Mouse (Mus musculus): ENCODE measurements around the gene Slc39a11. TPM values are rescaled to one million over a fixed set of nuclear protein-coding genes. Genes with fewer than 3 reads are reported as not detected.

Slc39a11 gene
- polyA plus RNA-seq, 1 experiment: 44.9 TPM

DNA sequence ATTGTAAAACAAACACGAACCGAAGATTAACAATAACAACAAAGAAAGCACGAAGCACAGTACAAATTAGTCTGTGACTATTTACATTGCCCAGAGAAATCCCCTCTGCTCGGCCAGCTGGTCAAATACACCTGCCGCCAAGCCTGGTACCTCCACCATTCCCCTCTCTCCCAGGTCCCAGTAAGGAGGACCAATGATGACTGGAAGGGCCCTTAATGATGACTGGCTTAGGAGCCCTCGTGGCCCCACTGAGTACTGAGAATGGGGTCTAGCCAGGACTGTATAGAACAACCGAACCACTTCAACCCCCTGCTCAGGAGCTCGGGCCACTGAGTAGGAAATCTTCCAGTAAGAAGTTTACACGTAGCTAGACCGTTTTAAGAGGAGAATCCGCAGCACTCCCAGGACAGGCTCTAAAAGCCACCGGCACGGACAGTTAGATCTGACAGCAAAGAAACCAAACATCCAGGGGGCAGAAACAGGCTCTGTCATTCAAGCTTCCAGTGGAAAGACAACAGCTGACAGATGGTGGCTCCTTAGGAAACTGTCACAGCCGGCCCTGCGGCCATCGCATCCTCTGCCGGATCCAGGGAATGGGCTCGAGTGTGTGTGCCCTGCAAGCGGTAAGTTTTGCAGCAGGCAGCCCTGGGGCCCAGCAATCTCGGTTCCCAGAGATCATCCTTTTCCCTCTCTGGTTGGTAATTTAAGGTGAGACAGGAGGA is 128.2 kb downstream of the Slc39a11 start:
- DNase-seq (ENCODE audit: low read depth, low spot score): no peak
- WGBS: 73% methylated on average over 20 of the region's 20 CpGs

GRCm38 (mm10) chr11:113520851-113521461 is 128.9 kb downstream of the Slc39a11 start:
- 88% methylated on average over 17 of the region's 17 CpGs for WGBS
- no peak for DNase-seq (ENCODE audit: low read depth, low spot score)

DNA sequence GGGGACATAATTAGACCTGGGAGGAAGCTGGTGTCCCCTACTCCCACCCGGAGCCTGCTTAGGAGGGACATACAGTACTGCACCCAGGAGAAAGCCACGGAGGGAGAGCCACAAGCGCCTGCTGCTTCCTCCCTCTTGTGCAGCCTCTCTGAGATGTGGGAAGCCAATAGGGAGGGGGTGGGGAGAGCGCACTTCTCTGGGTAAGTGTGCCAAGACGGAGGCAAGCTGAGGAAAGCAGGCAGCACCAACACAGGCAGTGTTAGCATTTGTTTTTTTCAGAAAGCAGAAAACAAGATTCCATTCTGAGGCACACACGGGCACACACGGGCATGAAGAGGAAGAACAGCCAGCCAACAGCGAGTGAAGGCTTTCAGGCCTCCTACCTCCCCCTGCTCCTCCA is 129.5 kb downstream of the Slc39a11 start:
- 89% methylated on average over 8 of the region's 8 CpGs for WGBS
- DNase-seq (ENCODE audit: low read depth, low spot score): no peak

DNA sequence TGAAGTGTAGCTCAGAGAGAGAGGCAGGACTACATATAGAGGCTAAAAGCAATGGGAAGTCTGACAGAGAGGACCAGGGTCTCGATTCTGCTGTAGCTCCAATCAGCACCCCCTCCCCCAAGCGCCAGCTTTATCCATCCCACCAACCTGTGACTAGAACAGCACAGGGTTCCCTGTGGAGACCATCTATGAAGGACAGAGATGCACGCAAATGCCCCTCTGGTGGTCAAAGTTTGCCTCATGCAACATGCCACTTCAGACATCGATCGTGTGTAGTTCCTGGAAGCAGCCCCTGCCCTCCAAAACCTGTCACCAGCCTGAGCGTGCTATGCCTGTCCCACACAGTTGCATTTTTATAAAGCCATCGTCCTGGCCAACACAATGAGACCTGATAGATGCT is 129.9 kb downstream of the Slc39a11 start:
- no peak for DNase-seq (ENCODE audit: low read depth, low spot score)
- WGBS: 90% methylated on average over 7 of the region's 7 CpGs

DNA sequence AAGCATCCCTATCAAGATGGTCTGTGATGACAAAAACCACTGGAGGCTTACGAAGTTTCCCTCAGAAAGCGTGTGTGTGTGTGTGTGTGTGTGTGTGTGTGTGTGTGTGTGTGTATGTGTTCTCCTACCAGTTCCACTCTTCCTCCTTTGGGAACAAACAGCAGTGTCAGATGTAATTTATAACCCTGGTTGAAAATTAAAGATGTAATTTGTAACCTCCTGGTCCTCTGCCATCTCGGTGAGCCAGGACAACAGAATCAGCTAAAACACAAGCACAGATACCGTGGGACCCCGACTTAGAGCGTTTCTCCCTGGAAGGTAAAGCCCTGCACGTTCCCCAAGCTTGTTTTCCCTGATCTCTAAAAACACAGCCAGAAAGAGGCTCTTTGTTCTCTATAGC is 131.7 kb downstream of the Slc39a11 start:
- WGBS: 57% methylated on average over 7 of the region's 7 CpGs
- DNase-seq (ENCODE audit: low read depth, low spot score): no peak

GRCm38 (mm10) chr11:113516156-113516555 is 133.7 kb downstream of the Slc39a11 start:
- 82% methylated on average over 10 of the region's 10 CpGs for WGBS
- DNase-seq (ENCODE audit: low read depth, low spot score): no peak

GRCm38 (mm10) chr11:113512976-113513375 is 136.9 kb downstream of the Slc39a11 start:
- DNase-seq (ENCODE audit: low read depth, low spot score): no peak
- 91% methylated on average over 10 of the region's 10 CpGs for WGBS

- 83% methylated on average over 7 of the region's 7 CpGs for WGBS
- no peak for DNase-seq (ENCODE audit: low read depth, low spot score)
Observed at GRCm38 (mm10) chr11:113512150-113512549, 137.7 kb downstream of the Slc39a11 start.

DNA sequence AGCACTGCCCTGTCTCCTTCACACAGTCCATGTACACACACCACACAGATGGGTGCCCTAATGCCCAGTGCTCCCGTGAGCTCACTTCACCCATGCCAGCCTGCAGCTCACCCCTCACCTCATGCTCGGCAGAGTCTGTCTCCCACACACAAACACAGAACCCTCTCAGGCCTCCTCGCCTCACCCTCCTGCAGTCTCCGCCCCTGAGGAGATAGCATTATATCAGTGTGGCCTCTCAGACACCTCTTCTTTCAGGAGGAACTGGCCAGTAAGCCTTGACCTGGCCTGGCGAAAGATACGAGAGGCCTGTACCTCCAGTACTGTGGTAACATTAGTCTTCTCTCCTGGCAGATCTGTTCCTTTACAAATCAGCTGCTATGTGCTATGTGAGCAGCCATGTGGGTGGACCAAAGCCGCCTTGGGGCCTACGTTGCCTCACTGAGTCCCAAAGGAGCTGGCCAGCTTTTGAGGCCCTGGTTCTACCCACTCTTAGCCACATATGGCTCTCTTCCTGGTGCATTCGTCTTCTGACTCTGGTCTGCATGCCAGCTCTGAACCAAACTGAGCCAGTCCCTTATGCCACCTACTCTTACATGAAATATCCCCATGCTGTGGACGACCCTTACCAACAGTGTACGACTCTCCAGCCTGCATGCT is 138.8 kb downstream of the Slc39a11 start:
- no peak for DNase-seq (ENCODE audit: low read depth, low spot score)
- WGBS: 91% methylated on average over 11 of the region's 11 CpGs

- no peak for DNase-seq (ENCODE audit: low read depth, low spot score)
- 78% methylated on average over 7 of the region's 7 CpGs for WGBS
Observed at GRCm38 (mm10) chr11:113510249-113510648, 139.6 kb downstream of the Slc39a11 start.

DNA sequence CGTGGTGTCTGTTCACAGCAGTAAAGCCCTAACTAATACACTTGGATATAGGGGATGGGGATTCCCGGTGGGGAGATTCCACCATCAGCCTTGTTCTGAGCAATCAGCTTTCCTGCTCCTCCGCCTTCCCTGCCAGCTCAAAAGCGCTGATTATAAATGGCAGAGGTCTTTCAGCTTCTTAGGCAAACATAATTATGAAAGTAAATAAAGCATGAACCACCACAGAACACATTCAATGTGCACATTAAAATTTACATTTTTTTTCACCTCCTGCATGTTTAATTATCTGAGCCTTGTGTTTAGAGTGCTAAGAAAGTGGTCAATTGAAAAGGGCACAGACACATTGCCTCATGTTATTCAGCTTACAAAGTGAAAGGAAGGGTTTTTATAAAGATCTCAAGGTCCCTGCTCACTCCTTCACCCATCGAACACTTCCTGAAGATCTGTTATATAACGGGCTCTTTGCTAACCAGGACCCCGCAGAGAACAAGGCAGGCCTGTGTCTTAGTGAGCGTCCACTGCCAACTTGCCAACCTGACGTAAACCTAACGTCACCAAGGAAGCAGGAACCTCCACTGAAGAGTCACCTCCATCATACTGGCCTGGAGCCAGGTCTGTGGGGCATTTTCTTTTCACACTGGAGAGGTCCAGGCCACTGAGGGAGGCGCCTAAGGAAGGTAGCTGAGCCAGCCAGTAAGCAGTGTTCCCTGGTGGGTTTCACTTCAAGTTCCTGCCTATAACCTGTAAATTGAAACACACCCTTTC is 142.0 kb downstream of the Slc39a11 start:
- WGBS: 30% methylated on average over 11 of the region's 11 CpGs
- no peak for DNase-seq (ENCODE audit: low read depth, low spot score)

GRCm38 (mm10) chr11:113505551-113506160 is 144.2 kb downstream of the Slc39a11 start:
- no peak for DNase-seq (ENCODE audit: low read depth, low spot score)
- 43% methylated on average over 12 of the region's 12 CpGs for WGBS

DNA sequence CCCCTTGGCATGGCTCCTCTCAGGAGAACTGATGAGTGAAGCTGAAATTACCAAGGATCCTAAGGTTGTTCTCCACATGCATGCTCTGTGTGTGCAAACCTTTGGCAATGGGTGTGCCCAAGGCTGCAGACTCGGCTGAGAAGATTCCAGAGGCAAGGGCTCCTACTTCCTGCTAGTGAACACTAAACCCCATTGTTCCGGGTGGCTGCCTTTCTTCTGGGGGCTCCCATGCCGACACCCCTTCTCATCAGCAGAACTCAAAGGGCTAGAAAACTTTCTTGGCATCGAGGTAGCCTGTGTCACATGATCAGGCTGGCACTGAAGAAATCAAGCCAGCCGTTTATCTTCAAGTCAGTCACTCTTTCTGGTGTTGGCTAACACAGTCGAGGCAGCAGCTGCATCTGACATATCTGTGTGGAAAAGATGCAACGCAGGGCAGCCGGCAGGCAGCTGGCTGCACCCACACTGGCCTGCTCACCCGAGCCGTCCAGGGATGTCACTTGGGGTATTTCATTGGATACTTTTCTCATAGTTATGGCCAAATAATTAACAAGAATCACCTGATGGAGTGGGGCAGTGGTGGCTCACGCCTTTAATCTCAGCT is 145.3 kb downstream of the Slc39a11 start:
- 29% methylated on average over 11 of the region's 11 CpGs for WGBS
- no peak for DNase-seq (ENCODE audit: low read depth, low spot score)

GRCm38 (mm10) chr11:113502968-113503367 is 146.9 kb downstream of the Slc39a11 start:
- no peak for DNase-seq (ENCODE audit: low read depth, low spot score)
- 41% methylated on average over 6 of the region's 6 CpGs for WGBS

GRCm38 (mm10) chr11:113500631-113501305 is 149.1 kb downstream of the Slc39a11 start:
- WGBS: 89% methylated on average over 20 of the region's 20 CpGs
- no peak for DNase-seq (ENCODE audit: low read depth, low spot score)

DNA sequence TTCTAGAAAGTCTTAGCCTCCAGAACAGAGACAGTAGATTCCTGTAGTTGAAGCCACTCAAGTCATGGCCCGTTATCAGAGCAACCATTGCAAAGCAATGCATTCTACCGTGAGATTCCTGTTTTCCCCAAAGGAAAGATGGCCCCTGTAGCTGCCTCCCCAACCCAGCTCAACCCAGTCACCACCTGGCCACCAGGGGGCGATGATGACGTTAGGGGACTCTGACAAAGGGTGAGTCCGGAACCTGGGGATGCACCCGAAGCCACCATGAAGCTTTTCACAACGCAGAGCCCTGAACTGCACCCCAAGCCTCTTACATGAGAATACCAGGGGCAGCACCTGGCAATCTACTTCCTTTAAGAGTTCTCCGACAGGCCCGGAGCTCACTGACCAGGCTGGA is 151.0 kb downstream of the Slc39a11 start:
- WGBS: 50% methylated on average over 9 of the region's 9 CpGs
- DNase-seq (ENCODE audit: low read depth, low spot score): no peak

GRCm38 (mm10) chr11:113494021-113494546 is 155.8 kb downstream of the Slc39a11 start:
- WGBS: 87% methylated on average over 12 of the region's 12 CpGs
- DNase-seq (ENCODE audit: low read depth, low spot score): no peak

Data from large intestine, adult 2 months (tissue).